Mouse (Mus musculus) megakaryocyte-erythroid progenitor cell, adult 5-6 weeks (primary cell): Measurements from ENCODE around the gene Gnai2. TPM values are rescaled to one million over a fixed set of nuclear protein-coding genes. Genes with fewer than 3 reads are reported as not detected.
A peak's percentile ranks its signal among the peaks of the same experiment; 100 is the strongest.

ENCODE experiments used
- ATAC-seq: replicated peaks from 2 replicates; pipeline ENCODE4 v1.8.0; 2016; ENCODE audit warnings: mild to moderate bottlenecking, inconsistent platforms; ENCODE audit not compliant: severe bottlenecking, poor library complexity, low FRiP score, low TSS enrichment
- total RNA-seq, 2 experiments: library from RNA; stranded (forward) in 1 of 2; stranded (reverse) in 1 of 2; fragments of 200-1000, 215-1000 nt in 1 of 2; fragments of >200 nt in 1 of 2; fragmentation: Nextera tagmentation in 1 of 2; gene quantifications; 2 replicates each; pipeline ENCODE4 v1.2.3; 2014 to 2017

Gnai2 gene
- total RNA-seq, 2 experiments from 2014 or later: 225 to 228 TPM

DNA sequence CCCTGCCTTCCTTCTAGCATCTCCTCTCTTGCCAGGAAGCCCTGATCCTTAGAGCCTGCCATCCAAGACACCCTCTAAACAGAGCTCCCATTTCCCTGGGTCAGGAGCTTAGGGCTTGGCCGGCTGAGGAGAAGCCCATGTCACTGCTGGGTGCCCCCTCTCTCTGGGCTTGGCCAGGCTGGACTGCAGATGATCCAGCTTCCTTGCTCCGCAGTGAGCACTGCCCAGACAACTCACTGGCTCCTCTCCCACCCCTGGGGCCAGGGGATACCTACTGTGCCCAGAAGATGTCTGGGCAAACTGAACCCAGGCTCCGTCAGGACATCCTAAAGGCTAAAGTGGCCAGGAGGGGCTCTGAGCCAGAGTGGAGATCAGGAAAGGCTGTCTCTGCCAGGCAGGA is 24.8 kb upstream of the Gnai2 start:
- no peak for ATAC-seq

GRCm38 (mm10) chr9:107659551-107659950 is 24.4 kb upstream of the Gnai2 start:
- ATAC-seq: no peak

GRCm38 (mm10) chr9:107658096-107658495 is 22.9 kb upstream of the Gnai2 start:
- no peak for ATAC-seq

DNA sequence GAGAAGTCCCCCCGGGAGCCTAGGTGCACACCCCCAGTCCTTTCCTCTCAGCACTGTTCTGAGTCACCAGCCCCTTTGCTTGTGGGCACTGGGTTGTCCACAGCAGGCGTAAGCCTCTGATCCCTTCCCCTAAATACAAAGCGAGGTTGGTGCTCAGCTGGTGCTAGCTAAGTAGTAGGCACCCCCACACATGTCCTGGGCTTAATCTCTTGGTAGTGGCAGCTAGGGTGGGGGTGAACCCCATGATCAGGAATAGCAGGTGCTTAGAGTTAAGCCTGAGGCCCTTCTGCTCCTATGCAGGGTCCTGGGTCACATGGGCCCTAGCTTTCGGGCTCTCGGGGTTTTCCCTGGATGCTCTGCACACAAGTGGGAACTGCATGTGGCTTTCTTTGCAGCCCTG is 22.0 kb upstream of the Gnai2 start:
- no peak for ATAC-seq

- no peak for ATAC-seq
Observed at GRCm38 (mm10) chr9:107654585-107654984, 19.4 kb upstream of the Gnai2 start.

- no peak for ATAC-seq
Observed at GRCm38 (mm10) chr9:107653474-107653873, 18.3 kb upstream of the Gnai2 start.

DNA sequence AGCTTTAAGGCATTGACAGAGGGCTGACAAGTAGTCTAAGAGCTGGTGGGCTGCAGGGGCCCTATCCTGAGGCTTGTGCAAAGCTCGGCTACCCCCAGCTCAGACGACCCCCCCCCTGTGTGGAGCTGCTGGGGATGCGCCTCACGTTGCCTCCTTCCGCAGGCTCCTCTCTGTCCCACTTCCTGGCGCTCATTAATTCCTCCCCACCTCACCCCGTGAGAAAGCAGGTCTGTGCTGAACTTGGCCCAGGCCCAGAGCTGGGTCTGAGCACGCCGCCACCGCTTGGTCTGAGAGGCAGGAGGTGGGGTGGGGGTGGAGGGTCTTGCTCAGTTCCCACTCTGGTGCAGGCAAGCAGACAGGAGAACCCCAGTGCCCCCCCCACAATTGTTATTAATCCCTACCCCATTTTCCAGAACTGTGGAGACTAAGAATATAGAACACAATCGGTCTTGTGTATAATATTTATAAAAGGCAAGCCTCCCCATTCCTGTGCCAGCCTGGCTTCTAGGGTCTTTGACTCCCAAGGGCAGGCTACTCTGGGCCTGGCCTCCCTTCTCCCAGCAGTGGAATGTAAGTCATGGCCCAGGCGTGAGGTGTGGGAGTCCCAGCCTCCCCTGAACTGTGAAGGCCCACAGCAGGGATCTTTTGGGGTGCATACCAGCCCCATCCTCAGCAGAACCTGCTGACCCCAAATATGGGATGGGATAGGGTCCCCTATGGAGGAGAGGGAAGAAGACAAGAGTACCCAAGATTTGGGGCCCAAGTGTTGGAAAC is 15.7 kb upstream of the Gnai2 start:
- no peak for ATAC-seq

GRCm38 (mm10) chr9:107650225-107650624 is 15.1 kb upstream of the Gnai2 start:
- ATAC-seq: no peak

- ATAC-seq: no peak
Observed at GRCm38 (mm10) chr9:107648767-107649166, 13.6 kb upstream of the Gnai2 start.

GRCm38 (mm10) chr9:107646975-107647374 is 11.8 kb upstream of the Gnai2 start:
- no peak for ATAC-seq

DNA sequence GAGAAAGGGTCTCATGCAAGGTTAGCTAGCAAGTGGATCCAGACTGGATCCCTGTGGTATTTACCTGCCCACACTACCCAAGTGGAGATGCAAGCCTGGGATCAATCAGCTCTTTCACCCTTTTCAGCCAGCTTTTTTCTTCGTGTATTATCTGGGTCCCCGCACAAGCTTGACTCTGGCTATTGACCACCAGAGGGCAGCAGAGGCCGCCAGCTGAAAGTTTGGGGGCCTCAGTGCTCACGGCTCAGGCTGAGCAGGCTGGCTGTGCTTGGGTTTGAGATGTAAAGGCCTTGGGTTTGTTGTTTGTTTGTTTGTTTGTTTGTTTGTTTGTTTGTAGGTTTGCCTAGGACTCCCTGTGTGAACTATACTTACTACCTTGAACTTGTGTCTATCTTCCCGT is 10.4 kb upstream of the Gnai2 start:
- peak; percentile 55 for ATAC-seq

- ATAC-seq: no peak
Observed at GRCm38 (mm10) chr9:107645153-107645510, 10.0 kb upstream of the Gnai2 start.

DNA sequence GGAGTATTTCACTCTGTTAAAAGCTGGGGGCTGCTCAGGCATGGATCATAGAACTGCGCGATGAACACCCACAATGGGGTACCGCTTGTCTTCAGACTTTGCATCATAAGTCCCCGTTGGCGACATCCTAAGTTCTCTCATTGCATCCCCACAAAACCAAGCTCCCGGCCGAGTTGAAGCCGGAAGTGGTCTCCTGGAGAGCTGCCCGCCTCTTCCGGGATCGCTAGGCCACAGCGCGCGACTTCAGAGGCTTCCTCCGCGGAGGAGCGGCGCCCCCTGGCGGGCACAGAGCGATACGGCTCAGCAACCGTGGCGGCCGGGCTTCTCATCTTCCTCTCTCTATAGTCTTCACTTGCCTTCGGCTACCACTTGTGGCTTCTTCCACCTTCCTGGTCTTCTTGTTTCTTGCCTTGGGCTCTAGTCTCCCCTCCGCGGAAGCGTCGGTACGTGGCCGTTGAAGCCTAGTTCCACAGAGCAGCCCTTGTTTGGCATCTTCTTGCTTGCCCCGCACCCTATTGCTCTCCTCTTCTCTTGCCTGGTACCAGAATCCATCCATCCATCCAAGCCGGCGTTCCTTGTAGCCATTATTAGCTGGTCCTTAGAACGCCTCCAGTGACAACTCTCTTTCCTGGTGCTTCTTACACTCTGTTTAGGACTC is 9.5 kb upstream of the Gnai2 start:
- ATAC-seq: peak; percentile 88

DNA sequence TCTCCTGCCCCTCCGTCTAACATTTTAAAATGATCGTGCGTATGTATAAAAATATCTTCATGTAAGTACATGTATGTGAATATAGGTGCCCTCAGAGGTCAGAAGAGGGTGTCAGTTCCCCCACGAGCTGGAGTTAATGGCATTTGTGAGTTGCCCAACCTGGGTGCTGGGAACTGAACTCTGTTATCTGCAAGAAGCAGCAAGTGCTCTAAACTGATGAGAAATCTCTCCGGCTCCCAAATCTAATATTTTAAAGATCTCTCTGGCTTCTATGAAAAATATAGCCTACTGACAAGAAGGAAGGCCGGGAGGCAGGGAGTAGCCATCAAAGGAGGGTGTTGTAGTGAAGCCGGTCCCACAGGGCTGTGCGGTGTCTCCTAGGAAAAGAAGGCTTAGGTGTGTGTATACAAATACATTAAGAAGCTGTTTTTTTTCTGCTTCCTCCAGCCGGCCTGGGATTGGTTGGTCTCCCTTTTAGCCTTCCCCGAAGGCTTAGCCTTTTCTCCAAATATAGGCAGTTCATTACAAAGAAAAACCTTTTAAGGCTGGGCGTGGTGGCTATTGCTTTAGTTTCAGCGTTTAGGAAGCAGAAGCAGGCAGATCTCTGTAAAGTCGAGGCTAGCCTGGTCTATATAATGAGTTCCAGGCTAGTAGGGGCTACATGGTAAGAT is 8.5 kb upstream of the Gnai2 start:
- no peak for ATAC-seq

- ATAC-seq: no peak
Observed at GRCm38 (mm10) chr9:107641666-107642065, 6.5 kb upstream of the Gnai2 start.

DNA sequence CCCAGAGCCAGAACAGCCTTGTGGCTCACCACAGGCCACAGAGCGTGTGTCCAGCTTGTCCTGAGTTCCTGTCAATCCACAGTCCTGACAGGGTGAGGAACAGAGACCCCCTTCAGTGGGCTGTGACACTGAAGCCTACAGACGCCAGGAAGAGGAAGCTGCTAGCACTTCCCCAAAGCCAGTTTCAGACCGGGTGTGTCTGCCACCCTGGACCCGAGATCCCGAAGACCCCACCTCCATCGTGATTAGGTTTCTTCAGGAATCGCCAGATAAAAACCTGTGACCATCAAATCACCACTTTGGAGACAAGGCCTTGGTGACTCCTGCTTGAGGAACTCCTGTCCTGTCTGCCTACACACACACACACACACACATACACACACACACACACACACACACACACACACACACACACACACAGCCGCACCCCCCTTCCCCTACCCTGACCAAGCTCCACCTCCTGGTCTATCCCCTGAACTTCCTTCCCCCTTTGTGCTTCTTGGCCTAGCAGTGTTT is 5.1 kb upstream of the Gnai2 start:
- ATAC-seq: no peak

DNA sequence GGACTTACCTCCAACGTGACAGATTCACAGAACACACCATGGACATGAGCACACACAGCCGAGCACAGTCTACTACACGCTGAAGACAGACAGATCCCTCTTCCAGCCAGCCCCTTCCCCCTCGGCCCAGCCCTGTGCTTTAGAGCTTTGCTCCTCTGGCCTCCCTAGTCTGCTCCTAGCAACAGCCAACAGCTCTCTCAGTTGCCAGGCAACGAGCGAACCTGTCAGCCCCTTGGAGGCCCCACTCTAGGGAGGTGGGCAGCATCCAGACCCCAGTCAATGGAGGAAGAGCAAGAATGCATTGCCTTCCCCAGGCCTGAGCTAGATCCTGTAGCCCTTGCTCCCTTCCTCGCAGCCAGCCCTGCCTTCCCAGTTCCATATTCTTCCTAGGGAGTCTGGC is 1.9 kb upstream of the Gnai2 start:
- no peak for ATAC-seq

DNA sequence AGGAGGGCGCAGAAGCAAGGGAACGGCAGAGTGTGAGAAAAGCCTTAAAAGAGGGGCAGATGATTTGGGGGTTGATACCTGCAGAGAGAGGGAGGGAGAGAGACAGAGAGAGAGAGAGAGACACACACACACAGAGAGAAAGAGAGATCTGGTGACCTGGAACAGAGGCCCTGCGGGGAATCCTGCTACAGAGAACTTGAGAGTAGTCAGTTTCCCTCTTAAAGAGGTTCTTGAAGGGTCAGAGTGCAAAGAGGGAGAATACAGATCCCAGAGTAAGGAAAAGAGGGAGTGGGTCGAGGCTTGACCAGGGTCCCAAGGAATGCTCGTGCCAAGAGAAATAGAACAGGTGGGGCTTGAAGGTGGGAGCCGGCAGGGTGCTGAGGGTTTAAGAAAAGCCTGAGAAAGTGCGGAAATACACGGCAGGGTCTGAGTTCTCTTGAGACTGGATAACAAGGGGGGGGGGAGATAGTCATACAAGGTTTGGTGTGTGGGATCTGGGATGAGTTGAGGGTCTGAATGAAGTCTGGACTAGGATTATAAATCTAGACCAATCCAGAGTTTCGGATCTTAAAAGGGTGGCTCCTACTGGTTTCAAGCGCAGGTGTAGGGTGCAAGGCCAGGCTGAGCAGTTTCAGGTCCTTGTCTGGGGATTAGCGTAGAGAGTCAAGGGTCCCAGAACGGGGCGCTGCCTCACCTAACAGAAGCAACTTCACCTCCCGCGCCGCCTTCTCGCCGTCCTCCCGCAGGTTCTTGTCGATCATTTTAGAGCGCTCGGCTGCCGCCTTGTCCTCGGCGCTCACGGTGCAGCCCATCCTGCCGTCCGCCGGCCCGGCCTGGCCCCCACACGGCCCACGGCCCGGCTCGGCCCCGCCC is 525 bp downstream of the Gnai2 start:
- ATAC-seq: no peak

DNA sequence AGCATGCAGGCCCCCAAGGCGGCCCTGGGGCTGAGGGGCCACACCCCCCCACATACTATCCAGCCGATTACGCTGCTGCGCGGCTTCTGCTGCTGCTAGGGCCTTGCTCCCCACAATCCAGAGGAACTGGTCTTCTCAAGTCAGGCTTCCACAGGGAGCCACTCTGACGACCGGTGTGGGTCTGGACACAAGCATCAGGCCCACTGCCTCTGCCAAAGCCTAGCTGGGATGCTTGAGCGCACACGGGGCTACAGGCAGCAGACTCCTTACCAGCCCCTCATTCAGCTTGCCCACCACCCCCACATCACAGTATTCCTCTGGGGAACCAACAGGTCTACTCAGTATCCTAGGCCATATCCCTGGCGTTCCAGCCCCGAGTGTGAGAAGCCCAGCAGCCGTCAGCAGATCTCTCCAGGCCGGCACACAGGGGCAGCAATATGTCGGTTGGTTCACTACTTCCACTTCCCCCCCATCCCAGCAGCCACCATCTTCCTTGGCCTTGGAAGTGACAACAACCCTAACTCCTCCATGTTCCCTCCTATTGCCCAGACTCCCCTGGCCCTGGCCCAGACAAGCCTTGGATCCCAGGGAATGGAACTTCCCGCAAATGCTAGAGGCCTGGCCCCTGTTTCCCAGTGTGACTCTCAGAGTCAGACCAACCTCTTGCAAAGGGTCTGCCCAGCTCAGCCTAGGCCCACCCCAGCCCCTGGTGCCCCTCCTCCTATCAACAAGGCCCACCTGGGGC is 1.3 kb downstream of the Gnai2 start:
- peak; percentile 7; the same call in 1 of the 2 replicates for ATAC-seq
